Mouse (Mus musculus) gonadal fat pad, adult 2 months (tissue): ENCODE measurements at regions not wholly inside any gene's neighbourhood (a gene's known extent, or its start where the extent isn't known, plus 50 kb on each side); places are given as distances from the start of the nearest gene placed in this dataset.

Experiments
- DNase-seq: peaks from one replicate; pipeline ENCODE4 v3.0.0-alpha.2; 2012; ENCODE audit warnings: low read depth

GRCm38 (mm10) chr3:52444420-52445119 is 176.4 kb downstream of the Foxo1 start:
- DNase-seq = no peak

DNA sequence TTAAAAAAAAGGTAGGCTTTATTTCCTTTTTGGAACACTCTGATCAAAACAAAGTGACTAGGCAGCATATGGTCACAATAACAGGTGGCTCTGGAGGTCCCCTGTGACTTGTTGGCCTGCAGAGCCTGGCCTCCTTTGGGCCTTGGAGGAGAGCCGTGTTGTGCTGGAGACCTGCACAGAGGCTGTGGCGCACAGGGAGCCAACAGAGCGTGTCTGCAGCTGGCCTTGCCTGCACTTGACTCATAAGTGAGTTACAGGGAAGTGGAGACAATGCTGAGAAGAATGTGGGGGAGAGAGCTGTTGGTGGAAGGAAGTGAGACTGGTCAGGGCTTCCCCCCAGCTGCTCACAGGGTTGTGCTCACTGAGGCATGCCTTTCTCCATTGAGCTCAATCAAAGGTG is 175.7 kb downstream of the Foxo1 start:
- no peak for DNase-seq

DNA sequence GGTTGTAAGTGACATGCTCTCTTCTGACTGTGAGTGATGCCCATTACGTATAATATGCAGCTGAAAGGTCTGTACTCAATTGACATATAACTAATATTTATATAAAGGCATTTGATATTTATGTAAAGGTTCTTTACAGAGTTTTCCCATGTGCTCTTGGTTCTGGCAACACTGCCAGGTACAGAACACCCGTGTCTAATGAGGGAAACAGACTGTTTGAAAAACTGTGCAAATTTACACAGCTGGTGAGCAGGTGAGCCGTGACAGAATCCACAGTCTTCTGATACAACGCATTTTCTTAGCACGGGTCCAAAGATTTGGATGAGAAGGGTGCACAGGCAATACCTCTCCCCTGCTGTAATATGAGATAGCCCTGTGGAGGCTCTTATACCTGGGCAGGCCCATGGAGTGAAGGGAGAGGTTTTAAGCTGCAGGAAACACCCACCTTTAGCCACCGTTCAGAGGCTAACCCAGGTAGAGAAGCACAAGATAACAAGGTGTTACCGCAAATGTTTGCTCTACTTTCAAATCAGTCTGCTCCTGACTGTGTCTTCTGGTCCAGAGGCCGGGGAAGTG is 161.0 kb downstream of the Foxo1 start:
- DNase-seq = no peak

GRCm38 (mm10) chr3:52422826-52423225 is 154.7 kb downstream of the Foxo1 start:
- DNase-seq = no peak

- no peak for DNase-seq
Measured at GRCm38 (mm10) chr3:52416261-52416660, 148.1 kb downstream of the Foxo1 start.

DNA sequence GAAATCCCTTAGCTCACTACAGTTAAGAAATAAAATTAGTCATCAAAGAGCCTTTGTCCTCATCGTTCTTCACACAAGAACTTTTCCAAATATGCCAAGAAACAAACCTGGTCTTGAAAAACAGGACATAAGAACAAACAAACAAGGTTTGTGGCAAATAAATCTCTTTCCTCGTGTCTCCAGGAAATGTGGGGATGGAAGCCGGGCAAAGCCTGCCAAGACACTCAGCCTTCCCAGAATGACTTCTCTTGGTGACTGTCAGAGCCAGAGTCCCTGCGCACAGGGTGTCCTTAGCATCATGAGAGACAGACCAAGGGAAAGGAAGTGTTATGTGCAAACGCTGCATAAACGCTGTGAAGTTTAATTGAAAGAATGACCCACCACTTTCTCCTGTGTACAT is 147.2 kb downstream of the Foxo1 start:
- no peak for DNase-seq

DNA sequence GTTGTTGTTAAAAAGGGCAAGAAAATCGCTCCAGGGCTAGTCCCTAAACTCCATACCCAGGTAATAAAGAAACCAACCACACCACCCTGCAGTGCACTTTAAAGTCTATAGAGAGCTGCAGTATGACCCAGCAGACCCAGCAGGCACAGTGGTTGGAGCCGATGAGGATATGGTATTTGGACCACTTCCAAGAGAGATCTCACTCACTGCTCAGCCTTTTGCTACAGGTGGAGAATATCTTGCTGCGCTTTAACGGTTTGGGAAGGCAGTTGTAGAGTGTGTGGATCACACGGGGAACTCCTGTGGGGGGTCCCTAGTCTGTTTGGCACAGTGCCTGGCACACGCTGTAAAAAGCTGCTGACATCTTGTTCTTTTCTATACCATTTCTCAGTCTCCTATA is 145.9 kb downstream of the Foxo1 start:
- DNase-seq = no peak

DNA sequence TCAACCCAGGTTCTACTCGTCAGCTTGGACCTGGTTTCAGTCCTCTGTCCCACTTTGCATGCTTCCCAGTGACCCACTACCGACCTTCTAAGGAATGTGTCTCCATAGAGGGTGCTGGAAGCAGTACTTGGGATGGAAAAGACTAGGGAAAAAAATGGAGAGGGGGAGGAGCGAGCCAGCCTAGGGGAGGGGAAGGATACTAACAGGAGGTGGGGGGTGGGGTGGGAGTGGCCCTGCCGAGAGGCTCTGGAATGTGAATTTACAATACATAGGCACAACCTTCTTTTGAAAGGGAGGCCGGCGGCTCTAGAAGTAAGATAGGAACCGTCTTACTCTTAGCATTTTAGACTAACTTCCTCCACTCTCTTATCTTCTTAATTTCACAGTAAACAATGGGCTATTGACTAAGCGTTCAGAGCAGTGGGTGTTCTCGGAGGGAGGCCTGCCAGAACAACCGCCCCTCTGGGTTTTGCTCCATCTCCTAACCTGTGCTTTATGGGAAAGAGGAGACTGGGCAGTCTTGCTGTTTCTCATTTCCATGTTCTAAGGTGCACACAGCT is 145.1 kb downstream of the Foxo1 start:
- DNase-seq = no peak

DNA sequence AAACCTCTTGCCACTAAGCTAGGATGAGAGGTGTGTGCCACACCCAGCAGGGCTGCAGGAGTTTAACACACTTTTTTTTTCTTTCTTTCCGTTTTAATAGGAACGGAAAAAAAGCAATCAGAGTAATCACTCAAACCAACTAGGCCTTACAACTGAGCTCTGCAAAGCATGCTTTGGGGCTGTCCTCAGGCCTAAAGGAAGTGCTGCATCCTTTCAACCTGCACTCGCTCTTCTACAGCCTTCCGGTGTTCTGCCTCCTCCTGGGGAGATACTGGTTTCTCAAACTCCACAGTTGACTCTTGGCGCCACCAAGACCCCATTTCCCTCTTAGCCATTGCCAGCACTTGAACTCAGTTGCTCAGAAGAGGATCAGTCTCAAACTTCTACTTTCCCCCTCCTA is 143.2 kb downstream of the Foxo1 start:
- DNase-seq = no peak

DNA sequence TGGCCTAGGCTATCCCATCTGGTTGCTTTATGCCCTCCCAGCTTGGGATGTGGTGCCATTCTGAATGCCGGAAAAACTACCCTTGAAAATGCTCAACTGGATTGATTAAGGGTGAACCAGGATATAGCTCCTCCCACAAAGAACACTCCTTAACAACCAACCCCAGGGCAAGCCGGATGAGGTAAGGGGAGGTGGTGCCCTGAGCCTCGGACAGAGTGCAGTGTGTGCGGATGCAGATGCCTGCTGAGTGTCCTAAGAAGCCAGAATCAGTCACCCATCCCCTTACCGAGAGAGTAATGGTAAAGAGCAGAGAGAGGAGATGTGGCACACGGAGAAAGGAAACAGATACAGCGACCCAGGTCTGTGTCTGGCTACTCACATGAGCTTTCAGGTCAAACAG is 141.3 kb downstream of the Foxo1 start:
- no peak for DNase-seq

GRCm38 (mm10) chr3:52406778-52407318 is 138.7 kb downstream of the Foxo1 start:
- DNase-seq = no peak

GRCm38 (mm10) chr3:52404636-52405035 is 136.5 kb downstream of the Foxo1 start:
- DNase-seq = no peak

DNA sequence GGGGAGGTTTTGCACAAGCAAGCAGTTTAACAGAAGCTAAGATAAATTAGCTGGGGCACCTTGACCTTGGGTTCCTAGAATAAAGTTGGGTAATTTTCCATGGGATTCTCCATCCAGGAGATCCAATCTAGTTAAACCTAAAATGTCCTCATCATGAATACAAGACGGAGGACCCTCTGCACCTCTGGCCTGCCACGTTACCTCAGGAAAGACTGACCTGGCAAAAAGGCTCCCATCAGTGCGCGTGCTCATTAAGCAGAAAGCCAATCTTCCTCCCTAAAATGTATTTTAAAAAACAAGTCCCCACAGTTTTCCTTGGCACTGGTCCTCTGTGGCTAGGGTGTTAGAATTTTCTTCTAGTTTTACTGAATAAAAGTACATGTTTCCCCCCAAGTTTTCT is 134.9 kb downstream of the Foxo1 start:
- DNase-seq = no peak
